Mouse (Mus musculus) limb, embryonic 14.5 days (tissue): Measurements from ENCODE around the gene Lyrm9. TPM values are rescaled to one million over a fixed set of nuclear protein-coding genes. Genes with fewer than 3 reads are reported as not detected.

Experiments used
- ATAC-seq: fragments of 200-750 bp; cut with Nextera tagmentation; 2 replicates; pipeline ENCODE4 v1.8.0; 2017; ENCODE audit warnings: low read depth, moderate number of reproducible peaks, moderate TSS enrichment; ENCODE audit not compliant: low FRiP score
- DNase-seq: peaks from one replicate; pipeline ENCODE4 v3.0.0-alpha.2; 2015; ENCODE audit warnings: low spot score
- H3K27ac ChIP-seq: fragments of 300-500 bp; sonication (generic); replicated peaks from 2 replicates; pipeline ENCODE4 v1.5.1; 2014; ENCODE audit warnings: low read depth, mild to moderate bottlenecking, low read length, moderate library complexity, mixed read lengths
- H3K27me3 ChIP-seq: fragments of 300-500 bp; sonication (generic); 2 replicates; pipeline ENCODE4 v1.6.1; 2014; ENCODE audit warnings: low read length, mixed read lengths; ENCODE audit not compliant: control insufficient read depth, insufficient read depth
- H3K36me3 ChIP-seq: fragments of 300-500 bp; sonication (generic); 2 replicates; pipeline ENCODE4 v1.6.1; 2014; ENCODE audit warnings: mild to moderate bottlenecking, low read length, moderate library complexity, mixed read lengths; ENCODE audit not compliant: control insufficient read depth, insufficient read depth
- H3K4me1 ChIP-seq: fragments of 300-500 bp; sonication (generic); 2 replicates; pipeline ENCODE4 v1.6.1; 2014; ENCODE audit warnings: antibody characterized with exemption, low read length, mixed read lengths; ENCODE audit not compliant: control insufficient read depth, insufficient read depth
- H3K4me2 ChIP-seq: fragments of 300-500 bp; sonication (generic); replicated peaks from 2 replicates; pipeline ENCODE4 v1.6.1; 2014; ENCODE audit warnings: low read depth, mild to moderate bottlenecking, low read length, moderate library complexity; ENCODE audit not compliant: severe bottlenecking
- H3K4me3 ChIP-seq: fragments of 300-500 bp; sonication (generic); replicated peaks from 2 replicates; pipeline ENCODE4 v1.5.1; 2014; ENCODE audit warnings: low read length
- H3K9ac ChIP-seq: fragments of 300-500 bp; sonication (generic); 2 replicates; pipeline ENCODE4 v1.6.1; 2014; ENCODE audit warnings: mild to moderate bottlenecking, low read depth, low read length, moderate library complexity; ENCODE audit not compliant: severe bottlenecking
- H3K9me3 ChIP-seq: fragments of 300-500 bp; sonication (generic); 2 replicates; pipeline ENCODE4 v1.6.1; 2016; ENCODE audit warnings: low read length; ENCODE audit not compliant: control insufficient read depth
- POLR2A ChIP-seq: fragments of 200-500 bp; IDR thresholded peaks from 2 replicates; pipeline ENCODE4 v1.8.0; 2012; ENCODE audit warnings: inconsistent platforms, mild to moderate bottlenecking, moderate library complexity, borderline replicate concordance; ENCODE audit not compliant: insufficient read depth, insufficient read length; ENCODE audit errors: extremely low read depth
- WGBS: fragments of 180-500 bp; shearing (Covaris S2); extraction: QIAGEN DNeasy Blood & Tissue Kit; methylation state at CpG from one replicate; pipeline ENCODE4 v1.1.7; 2014; 5-methylcytosine and 5-hydroxymethylcytosine counted together
- polyA plus RNA-seq, 2 experiments: library from polyadenylated mRNA; depleted of rRNA in 1 of 2; stranded (reverse) in 1 of 2; unstranded in 1 of 2; fragments of >200 nt; fragmentation: Nextera tagmentation in 1 of 2; extraction: Ambion mirVana in 1 of 2; gene quantifications; 2 replicates each; pipeline versions ENCODE4 v1.2.1 to v1.2.3; 2012 to 2014

The Lyrm9 gene
- polyA plus RNA-seq, 2 experiments: 10.1 to 15.1 TPM

GRCm38 (mm10) chr11:78886693-78887092, 60.3 kb downstream of the Lyrm9 start:
- DNase-seq (no peak), ATAC-seq (no peak)
- peaks cover 9% of the 10 kb centered on the region for H3K4me1 ChIP-seq
- 67% methylated on average over 1 of the region's 1 CpGs for WGBS
- H3K4me2 ChIP-seq: no peak overlapping the region
- H3K27me3 ChIP-seq: no peaks in the 10 kb centered on the region
- no peak overlapping the region for H3K4me3 ChIP-seq
- H3K9me3 ChIP-seq: no peaks in the 10 kb centered on the region
- no peaks in the 10 kb centered on the region for H3K36me3 ChIP-seq
- TF ChIP-seq POLR2A: no peak
- no peak overlapping the region for H3K27ac ChIP-seq
- no peak overlapping the region for H3K9ac ChIP-seq

GRCm38 (mm10) chr11:78887102-78887971, 61.0 kb downstream of the Lyrm9 start:
- Histone ChIP-seq H3K9ac (peak overlapping the region; percentile 14; the same call in 1 of the 2 replicates), H3K9me3 (no peaks in the 10 kb centered on the region), H3K36me3 (no peaks in the 10 kb centered on the region), H3K4me2 (no peak overlapping the region), H3K4me1 (peaks cover 9% of the 10 kb centered on the region), H3K27ac (peak overlapping the region; percentile 35), H3K4me3 (no peak overlapping the region), H3K27me3 (no peaks in the 10 kb centered on the region)
- ATAC-seq: peak; percentile 67
- TF ChIP-seq POLR2A: no peak
- WGBS: 21% methylated on average over 8 of the region's 9 CpGs
- DNase-seq: peak; percentile 77

GRCm38 (mm10) chr11:78889156-78889555, 62.8 kb downstream of the Lyrm9 start:
- TF ChIP-seq POLR2A: no peak
- H3K4me3 ChIP-seq: no peak overlapping the region
- DNase-seq: no peak
- no peaks in the 10 kb centered on the region for H3K9me3 ChIP-seq
- H3K9ac ChIP-seq: no peak overlapping the region
- H3K36me3 ChIP-seq: no peaks in the 10 kb centered on the region
- no peak overlapping the region for H3K4me2 ChIP-seq
- H3K27me3 ChIP-seq: no peaks in the 10 kb centered on the region
- no peak overlapping the region for H3K27ac ChIP-seq
- peaks cover 9% of the 10 kb centered on the region for H3K4me1 ChIP-seq
- ATAC-seq: no peak
- 92% methylated on average over 4 of the region's 4 CpGs for WGBS

Other genes starting within 250 kb of the Lyrm9 start
- 15.8 and 18.0 TPM in 2 replicates for gene Nlk, start 129.2 kb upstream of the Lyrm9 start, polyA plus RNA-seq (2012; rRNA removed)
- 10.1 and 11.9 TPM in 2 replicates for gene Nlk, start 129.2 kb upstream of the Lyrm9 start, polyA plus RNA-seq (2014; fragmentation: Nextera tagmentation; extraction: Ambion mirVana)
- gene Ccnq, start 74.9 kb upstream of the Lyrm9 start, polyA plus RNA-seq (2012; rRNA removed): 48.4 and 51.6 TPM in 2 replicates
- 40.4 and 50.7 TPM in 2 replicates for gene Ccnq, start 74.9 kb upstream of the Lyrm9 start, polyA plus RNA-seq (2014; fragmentation: Nextera tagmentation; extraction: Ambion mirVana)
- gene Nos2, start 94.2 kb downstream of the Lyrm9 start, polyA plus RNA-seq (2012; rRNA removed): 2.1 and 2.2 TPM in 2 replicates
- gene Nos2, start 94.2 kb downstream of the Lyrm9 start, polyA plus RNA-seq (2014; fragmentation: Nextera tagmentation; extraction: Ambion mirVana): 1.4 and 2.1 TPM in 2 replicates
- 29.7 and 31.3 TPM in 2 replicates for gene Lgals9, start 158.4 kb downstream of the Lyrm9 start, polyA plus RNA-seq (2012; rRNA removed)
- 35.4 and 36.2 TPM in 2 replicates for gene Lgals9, start 158.4 kb downstream of the Lyrm9 start, polyA plus RNA-seq (2014; fragmentation: Nextera tagmentation; extraction: Ambion mirVana)